Mouse (Mus musculus) kidney, adult 8-10 months (tissue): ENCODE results near the gene Csad.
A peak's percentile ranks its signal among the peaks of the same experiment; 100 is the strongest.
"Not testable (repeated sequence)": the region's sequence is repeated elsewhere in the genome, so short reads cannot be mapped to it uniquely, and the experiment has no call there.

Experiments
- DNase-seq, 2 experiments: peaks; one replicate each; pipeline ENCODE4 v3.0.0; 2022

Csad gene

GRCm38 (mm10) chr15:102233896-102234295 is 29.4 kb upstream of the Csad start:
- DNase-seq, result no peak

GRCm38 (mm10) chr15:102232764-102233163 is 28.2 kb upstream of the Csad start:
- DNase-seq, result no peak

- DNase-seq, result no peak
Observed at GRCm38 (mm10) chr15:102231748-102232147, 27.2 kb upstream of the Csad start, which contains the start of gene Itgb7. Itgb7 (minus strand) TSS chr15:102231944.

- DNase-seq, result no peak
Observed at GRCm38 (mm10) chr15:102230408-102231321, 26.1 kb upstream of the Csad start.

GRCm38 (mm10) chr15:102225619-102226018 is 21.1 kb upstream of the Csad start:
- not testable (repeated sequence) for DNase-seq

GRCm38 (mm10) chr15:102224992-102225617 is 20.6 kb upstream of the Csad start:
- no peak for DNase-seq

GRCm38 (mm10) chr15:102224186-102224991 is 19.9 kb upstream of the Csad start:
- DNase-seq, result peak in 1 of 2 experiments; percentile 83

GRCm38 (mm10) chr15:102222386-102222785 is 17.9 kb upstream of the Csad start:
- no peak for DNase-seq

GRCm38 (mm10) chr15:102217325-102217724 is 12.8 kb upstream of the Csad start:
- DNase-seq, result no peak

- DNase-seq, result no peak
Observed at GRCm38 (mm10) chr15:102216459-102217228, 12.1 kb upstream of the Csad start.

- no peak for DNase-seq
Observed at GRCm38 (mm10) chr15:102215624-102216023, 11.1 kb upstream of the Csad start.

GRCm38 (mm10) chr15:102214132-102214531 is 9.6 kb upstream of the Csad start:
- DNase-seq, result no peak

- no peak for DNase-seq
Observed at GRCm38 (mm10) chr15:102211895-102212294, 7.4 kb upstream of the Csad start.

GRCm38 (mm10) chr15:102210816-102211215 is 6.3 kb upstream of the Csad start:
- DNase-seq, result no peak

- DNase-seq, result no peak
Observed at GRCm38 (mm10) chr15:102209114-102209513, 4.6 kb upstream of the Csad start.

- no peak for DNase-seq
Observed at GRCm38 (mm10) chr15:102208092-102208561, 3.6 kb upstream of the Csad start.

- peak in 1 of 2 experiments; percentile 70 for DNase-seq
Observed at GRCm38 (mm10) chr15:102207351-102207750, 2.8 kb upstream of the Csad start.

- DNase-seq, result no peak
Observed at GRCm38 (mm10) chr15:102205779-102206178, 1.3 kb upstream of the Csad start.

GRCm38 (mm10) chr15:102203835-102204381 is 616 bp downstream of the Csad start:
- peak; percentile 67 to 73 for DNase-seq

- peak; percentile 95 to 97 for DNase-seq
Observed at GRCm38 (mm10) chr15:102202971-102203834, 1.3 kb downstream of the Csad start, which contains the start of gene Zfp740. Zfp740 (plus strand) TSS chr15:102203249.

GRCm38 (mm10) chr15:102198841-102199240 is 5.7 kb downstream of the Csad start:
- DNase-seq, result no peak
